Mouse (Mus musculus) embryonic facial prominence, embryonic 10.5 days (tissue): ENCODE data around the gene Il13. TPM values are rescaled to one million over a fixed set of nuclear protein-coding genes. Genes with fewer than 3 reads are reported as not detected.

ENCODE experiments used
- DNase-seq: peaks from one replicate; pipeline ENCODE4 v3.0.0-alpha.2; 2017; ENCODE audit warnings: low spot score
- H3K27ac ChIP-seq: fragments of 300-500 bp; sonication (generic); replicated peaks from 2 replicates; pipeline ENCODE4 v1.5.1; 2016; ENCODE audit warnings: mild to moderate bottlenecking
- H3K27me3 ChIP-seq: fragments of 300-500 bp; sonication (generic); replicated peaks from 2 replicates; pipeline ENCODE4 v1.6.1; 2016; ENCODE audit warnings: low read depth, mild to moderate bottlenecking; ENCODE audit not compliant: poor library complexity, severe bottlenecking
- H3K36me3 ChIP-seq: fragments of 300-500 bp; sonication (generic); replicated peaks from 2 replicates; pipeline ENCODE4 v1.6.1; 2016; ENCODE audit warnings: mild to moderate bottlenecking, moderate library complexity
- H3K4me1 ChIP-seq: fragments of 300-500 bp; sonication (generic); 2 replicates; pipeline ENCODE4 v1.6.1; 2016
- H3K4me3 ChIP-seq: fragments of 300-500 bp; sonication (generic); 2 replicates; pipeline ENCODE4 v1.5.1; 2016; ENCODE audit warnings: mild to moderate bottlenecking, moderate library complexity
- H3K9me3 ChIP-seq: fragments of 300-500 bp; sonication (generic); 2 replicates; pipeline ENCODE4 v1.6.1; 2016; ENCODE audit warnings: mild to moderate bottlenecking
- WGBS: fragments of 180-500 bp; shearing (Covaris S2); methylation state at CpG from one replicate; pipeline ENCODE4 v1.1.7; 2016; 5-methylcytosine and 5-hydroxymethylcytosine counted together
- polyA plus RNA-seq: library from polyadenylated mRNA; unstranded; fragments of >200 nt; fragmentation: Nextera tagmentation; extraction: Ambion mirVana; gene quantifications from 2 replicates; pipeline ENCODE4 v1.2.1, GENCODE M21; 2016

The Il13 gene
- polyA plus RNA-seq, 1 experiment from 2014 or later, result not detected

DNA sequence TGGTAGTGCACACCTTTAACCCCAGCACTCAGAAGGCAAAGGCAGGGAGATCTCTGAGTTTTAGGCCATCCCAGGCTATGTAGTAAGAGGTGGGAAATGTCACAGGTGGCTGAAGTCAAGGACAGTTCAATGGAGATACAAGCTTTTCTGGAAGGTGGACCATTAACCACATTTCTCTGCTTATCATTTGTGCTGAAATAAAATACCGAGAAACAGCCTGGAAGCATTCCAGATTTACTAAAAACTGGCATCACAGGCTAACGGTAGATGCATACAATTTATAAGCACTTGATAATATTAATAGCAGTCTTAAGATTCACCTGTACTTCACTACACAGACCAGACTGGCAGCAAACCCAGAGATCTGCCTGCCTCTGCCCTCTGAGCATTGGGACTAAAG, 17.9 kb upstream of the Il13 start:
- H3K4me3 ChIP-seq, result no peak overlapping the region
- H3K4me1 ChIP-seq, result no peaks in the 10 kb centered on the region
- H3K27ac ChIP-seq, result no peak overlapping the region
- 97% methylated on average over 2 of the region's 2 CpGs for WGBS
- H3K36me3 ChIP-seq, result peaks cover 66% of the 10 kb centered on the region
- H3K27me3 ChIP-seq, result no peaks in the 10 kb centered on the region
- DNase-seq, result no peak
- H3K9me3 ChIP-seq, result no peaks in the 10 kb centered on the region

DNA sequence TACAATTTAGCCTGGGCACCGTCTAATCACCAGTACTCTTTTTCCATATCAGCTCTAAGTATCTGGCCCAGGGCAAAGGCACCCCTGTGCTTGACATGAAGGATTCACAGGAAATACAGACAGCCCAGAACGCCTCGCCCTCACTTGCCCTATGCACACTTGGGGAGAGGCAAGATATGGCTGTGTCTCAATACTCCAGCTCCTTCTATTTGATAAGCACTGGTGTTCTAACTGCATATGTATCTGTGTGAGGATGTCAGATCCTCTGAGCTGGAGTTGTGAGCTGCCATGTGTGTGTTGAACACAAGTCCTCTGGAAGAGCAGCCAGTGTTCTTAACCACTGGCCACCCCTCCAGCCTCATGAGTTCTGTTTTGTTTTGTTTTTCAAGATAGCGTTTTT, 16.9 kb upstream of the Il13 start:
- Histone ChIP-seq H3K27me3 (no peaks in the 10 kb centered on the region), H3K9me3 (no peaks in the 10 kb centered on the region), H3K36me3 (peaks cover 66% of the 10 kb centered on the region), H3K4me3 (no peak overlapping the region), H3K27ac (no peak overlapping the region), H3K4me1 (no peaks in the 10 kb centered on the region)
- WGBS, result 90% methylated on average over 4 of the region's 4 CpGs
- DNase-seq, result no peak

DNA sequence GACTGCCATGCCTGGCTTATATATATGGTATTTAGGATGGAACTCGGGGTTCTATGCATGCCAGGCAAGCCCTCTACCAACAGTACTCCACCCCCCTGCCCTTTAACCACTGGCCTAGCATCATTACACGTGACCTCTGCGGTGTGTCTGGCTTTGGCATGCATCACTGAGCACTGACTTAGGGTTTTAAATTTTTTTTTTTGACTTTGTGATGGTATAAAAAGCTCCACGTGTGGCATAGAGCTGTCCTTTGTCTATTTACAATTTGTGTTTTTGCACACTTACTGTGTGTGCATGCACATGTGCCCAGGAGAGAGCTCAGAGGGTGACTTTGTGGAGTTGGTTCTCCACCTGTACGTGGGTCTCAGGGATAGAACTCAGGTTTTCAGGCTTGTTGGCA, 9.5 kb upstream of the Il13 start:
- Histone ChIP-seq H3K36me3 (0 out of 2 replicates have a peak, but pooled peaks cover 7% of the 10 kb centered on the region), H3K4me3 (no peak overlapping the region), H3K27ac (no peak overlapping the region), H3K9me3 (no peaks in the 10 kb centered on the region), H3K4me1 (no peaks in the 10 kb centered on the region), H3K27me3 (no peaks in the 10 kb centered on the region)
- DNase-seq, result no peak
- WGBS, result 81% methylated on average over 5 of the region's 5 CpGs

DNA sequence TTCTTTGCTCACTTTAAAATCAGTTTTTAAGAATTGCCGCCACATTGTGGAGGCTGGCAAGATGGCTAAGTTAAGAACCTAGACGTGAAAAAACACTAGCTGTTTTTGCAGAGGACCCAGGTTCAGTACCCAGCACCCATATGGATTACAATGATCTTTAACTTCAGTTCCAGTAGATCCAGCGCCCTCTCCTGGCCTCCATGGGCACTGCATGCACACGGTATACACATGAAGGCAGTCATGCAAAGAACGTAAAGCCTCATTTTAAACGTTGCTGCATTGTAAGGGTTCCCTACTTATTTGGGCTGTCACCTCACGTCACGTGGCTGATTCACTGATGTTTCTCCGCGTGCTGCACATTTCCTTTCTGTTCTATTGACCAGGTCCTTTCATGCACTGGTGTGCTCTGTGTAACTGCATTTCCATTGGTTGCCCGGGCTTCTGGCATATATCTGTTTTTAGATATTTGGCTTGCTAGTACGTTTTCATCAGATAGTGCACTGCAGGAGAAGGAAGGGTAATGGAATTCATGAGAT, 8.3 kb upstream of the Il13 start:
- no peaks in the 10 kb centered on the region for H3K36me3 ChIP-seq
- no peak overlapping the region for H3K4me3 ChIP-seq
- H3K27me3 ChIP-seq, result peaks cover 1% of the 10 kb centered on the region
- DNase-seq, result no peak
- no peaks in the 10 kb centered on the region for H3K4me1 ChIP-seq
- WGBS, result 81% methylated on average over 12 of the region's 12 CpGs
- H3K9me3 ChIP-seq, result no peaks in the 10 kb centered on the region
- no peak overlapping the region for H3K27ac ChIP-seq

DNA sequence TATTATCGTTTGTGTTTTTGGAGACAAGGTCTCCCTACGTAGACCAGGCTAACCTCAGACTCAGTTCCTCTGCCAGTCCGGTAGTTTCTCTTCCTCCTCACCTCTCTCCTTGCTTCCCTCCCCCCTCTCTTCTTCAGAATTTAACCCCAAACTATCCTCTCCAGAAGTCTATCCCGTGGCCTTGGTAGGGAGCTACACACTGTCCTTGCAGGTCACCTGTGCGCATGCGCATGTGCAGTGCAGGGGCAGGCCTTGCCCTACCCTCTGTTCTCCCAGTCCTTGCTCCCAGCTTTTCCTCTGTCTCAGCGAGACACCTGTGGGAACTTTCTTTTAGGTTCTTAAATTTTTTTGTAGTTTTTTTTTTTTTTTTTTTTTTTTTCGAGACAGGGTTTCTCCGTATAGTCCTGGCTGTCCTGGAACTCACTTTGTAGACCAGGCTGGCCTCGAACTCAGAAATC, 3.3 kb upstream of the Il13 start:
- WGBS, result 75% methylated on average over 10 of the region's 10 CpGs
- H3K4me1 ChIP-seq, result peaks cover 25% of the 10 kb centered on the region
- H3K36me3 ChIP-seq, result no peaks in the 10 kb centered on the region
- no peak overlapping the region for H3K27ac ChIP-seq
- no peak overlapping the region for H3K4me3 ChIP-seq
- no peak for DNase-seq
- no peaks in the 10 kb centered on the region for H3K9me3 ChIP-seq
- peaks cover 47% of the 10 kb centered on the region for H3K27me3 ChIP-seq

DNA sequence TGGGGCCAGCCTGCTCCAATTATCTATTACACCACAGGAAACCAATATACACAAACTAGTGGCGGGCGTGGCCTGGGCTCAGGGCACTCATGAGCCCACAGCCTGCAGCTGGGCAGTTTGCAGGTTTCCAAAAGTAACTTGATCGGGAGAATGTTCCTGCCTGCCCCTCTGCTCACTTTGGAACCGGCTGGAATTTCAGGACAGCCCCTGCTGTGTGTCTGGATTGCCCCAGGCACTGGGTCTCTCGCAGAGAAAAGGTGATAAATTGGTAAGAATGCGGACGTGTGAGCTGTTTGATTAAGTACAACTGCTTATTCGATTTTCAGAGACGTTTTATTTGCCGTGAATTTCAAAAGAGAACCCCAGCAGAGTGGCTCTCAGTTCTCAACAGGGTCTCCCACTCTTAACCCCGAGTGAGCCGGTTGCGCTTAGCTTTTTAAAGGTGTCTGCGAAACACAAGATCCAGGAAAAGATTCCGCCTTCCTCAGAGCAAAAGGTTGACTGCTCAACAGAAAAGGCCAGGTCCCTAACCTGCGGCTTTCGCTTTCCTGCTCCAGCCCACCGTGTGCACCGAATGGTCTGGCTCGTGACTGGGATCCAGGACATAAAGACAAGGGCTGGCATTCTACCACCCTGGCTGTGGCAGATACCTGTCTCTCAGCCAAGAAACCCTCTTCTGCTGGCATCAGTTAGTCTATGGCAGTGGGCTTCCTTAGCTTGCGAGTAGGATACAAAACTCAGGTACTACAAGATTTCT, 2.7 kb upstream of the Il13 start:
- no peak overlapping the region for H3K27ac ChIP-seq

DNA sequence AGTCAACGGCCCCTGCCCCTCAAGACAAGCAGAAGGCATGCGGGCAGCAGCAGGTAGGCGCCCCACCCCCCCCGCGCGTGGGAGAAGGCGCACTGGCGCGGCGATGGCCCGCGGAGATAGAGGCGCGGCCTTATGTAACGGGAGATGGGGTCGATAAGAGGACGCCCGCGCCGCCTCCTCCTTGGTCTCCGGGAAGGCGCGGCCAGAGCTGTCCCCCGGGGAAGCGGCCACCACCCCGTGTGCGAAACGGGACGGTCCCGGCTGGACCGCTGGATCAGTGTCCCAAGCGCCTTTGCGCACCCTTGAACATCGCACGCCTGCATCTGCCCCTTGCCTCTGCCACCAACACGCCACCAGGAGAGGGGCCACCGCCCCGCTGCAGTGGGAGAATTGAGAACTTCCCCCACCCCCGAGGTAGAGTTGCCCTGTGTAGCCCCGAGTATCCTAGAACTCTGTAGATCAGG, 1.7 kb upstream of the Il13 start:
- WGBS, result 1% methylated on average over 40 of the region's 40 CpGs
- Histone ChIP-seq H3K4me1 (peaks cover 28% of the 10 kb centered on the region), H3K27me3 (peaks cover 47% of the 10 kb centered on the region), H3K9me3 (no peaks in the 10 kb centered on the region), H3K27ac (peak overlapping the region; percentile 63), H3K4me3 (peak overlapping the region; percentile 59), H3K36me3 (no peaks in the 10 kb centered on the region)
- peak; percentile 45 for DNase-seq

More for the DNA sequence above, 2.7 kb upstream of the Il13 start:
- DNase-seq, result peak; percentile 66
- WGBS, result 14% methylated on average over 21 of the region's 21 CpGs
- Histone ChIP-seq H3K4me1 (peaks cover 25% of the 10 kb centered on the region), H3K9me3 (no peaks in the 10 kb centered on the region), H3K27me3 (peaks cover 47% of the 10 kb centered on the region), H3K36me3 (no peaks in the 10 kb centered on the region), H3K4me3 (peak overlapping the region; percentile 31; the same call in 1 of the 2 replicates)

DNA sequence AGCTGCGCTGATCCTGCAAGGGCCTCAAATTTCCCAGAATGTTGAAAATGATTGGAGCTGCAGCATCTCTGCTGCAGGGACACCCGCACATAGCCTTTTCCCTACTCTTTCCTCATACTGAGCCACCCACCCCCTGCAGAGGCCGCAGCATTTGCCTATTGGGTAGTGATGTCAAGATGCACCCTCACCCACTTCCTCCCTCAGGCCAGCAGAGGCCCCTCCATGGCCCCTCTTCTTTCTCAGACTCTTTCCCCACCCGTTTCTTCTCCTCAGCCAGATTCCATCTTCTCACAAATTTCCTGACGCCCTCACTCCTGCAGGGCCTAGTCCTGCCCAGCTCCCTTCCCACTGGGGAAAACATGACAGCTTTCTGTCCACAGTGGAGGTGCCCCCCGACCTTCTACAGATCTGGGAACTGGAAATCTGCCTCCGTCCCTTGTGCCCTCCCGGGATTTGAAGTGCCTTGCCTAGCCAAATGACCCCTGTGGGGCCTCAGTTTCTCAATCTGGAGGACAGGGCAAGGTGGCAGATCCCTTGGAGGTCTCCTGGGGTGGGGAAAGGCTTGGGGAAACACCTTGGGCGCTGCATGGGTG, 1.2 kb upstream of the Il13 start:
- Histone ChIP-seq H3K4me3 (peak overlapping the region; percentile 59), H3K36me3 (no peaks in the 10 kb centered on the region), H3K27ac (peak overlapping the region; percentile 63), H3K9me3 (no peaks in the 10 kb centered on the region), H3K4me1 (peaks cover 28% of the 10 kb centered on the region), H3K27me3 (peaks cover 47% of the 10 kb centered on the region)
- WGBS, result 37% methylated on average over 9 of the region's 9 CpGs
- no peak for DNase-seq

DNA sequence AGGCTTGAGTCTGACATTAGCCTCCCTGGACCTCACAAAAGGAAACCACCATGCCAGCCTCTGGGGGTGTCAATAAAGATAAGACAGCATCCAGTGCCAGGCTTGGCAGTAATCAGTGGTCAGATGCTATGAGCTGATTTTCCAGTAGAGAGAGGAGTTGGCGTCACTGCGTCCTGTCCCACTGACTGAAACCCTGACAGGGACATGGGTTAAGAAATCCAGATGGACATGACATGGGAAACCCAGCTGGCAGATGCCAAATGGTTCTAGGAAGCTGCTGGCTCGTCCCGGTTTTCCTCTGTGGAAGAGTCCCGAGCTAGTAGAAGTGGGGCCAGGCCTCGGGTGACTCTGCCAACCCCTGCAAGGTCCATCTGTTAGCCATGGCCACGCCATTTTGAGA, 858 bp downstream of the Il13 start:
- peaks cover 47% of the 10 kb centered on the region for H3K27me3 ChIP-seq
- no peaks in the 10 kb centered on the region for H3K9me3 ChIP-seq
- H3K27ac ChIP-seq, result no peak overlapping the region
- no peaks in the 10 kb centered on the region for H3K36me3 ChIP-seq
- DNase-seq, result no peak
- 91% methylated on average over 7 of the region's 7 CpGs for WGBS
- H3K4me3 ChIP-seq, result no peak overlapping the region
- H3K4me1 ChIP-seq, result peaks cover 28% of the 10 kb centered on the region

DNA sequence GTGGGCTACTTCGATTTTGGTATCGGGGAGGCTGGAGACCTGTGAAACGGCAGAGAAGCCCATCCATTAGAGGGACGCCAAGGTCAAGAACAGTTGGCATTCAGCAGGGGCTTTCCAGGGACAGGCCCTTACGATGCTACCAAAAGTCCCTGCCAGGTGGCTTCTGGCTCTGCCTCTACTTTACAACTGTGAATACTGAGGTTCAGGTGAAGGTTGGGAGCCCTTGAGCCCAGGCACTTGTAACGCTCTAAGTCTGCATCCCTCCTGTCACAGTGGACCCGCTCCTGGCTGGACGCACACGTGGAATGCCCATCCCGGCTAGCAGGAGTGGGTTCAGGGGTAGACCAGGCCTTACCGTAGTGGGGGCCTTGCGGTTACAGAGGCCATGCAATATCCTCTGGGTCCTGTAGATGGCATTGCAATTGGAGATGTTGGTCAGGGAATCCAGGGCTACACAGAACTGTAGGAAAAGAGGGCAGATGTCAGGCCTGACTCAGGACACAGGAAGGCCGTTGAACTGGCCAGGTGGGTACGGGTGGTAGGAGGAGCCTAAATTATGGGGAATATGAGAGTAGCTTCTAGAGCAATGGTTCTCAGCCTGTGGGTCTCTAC, 2.3 kb downstream of the Il13 start:
- H3K4me1 ChIP-seq, result peaks cover 24% of the 10 kb centered on the region
- H3K27ac ChIP-seq, result no peak overlapping the region
- H3K36me3 ChIP-seq, result no peaks in the 10 kb centered on the region
- no peak overlapping the region for H3K4me3 ChIP-seq
- DNase-seq, result peak; percentile 25
- peaks cover 44% of the 10 kb centered on the region for H3K27me3 ChIP-seq
- H3K9me3 ChIP-seq, result no peaks in the 10 kb centered on the region
- WGBS, result 68% methylated on average over 14 of the region's 14 CpGs

DNA sequence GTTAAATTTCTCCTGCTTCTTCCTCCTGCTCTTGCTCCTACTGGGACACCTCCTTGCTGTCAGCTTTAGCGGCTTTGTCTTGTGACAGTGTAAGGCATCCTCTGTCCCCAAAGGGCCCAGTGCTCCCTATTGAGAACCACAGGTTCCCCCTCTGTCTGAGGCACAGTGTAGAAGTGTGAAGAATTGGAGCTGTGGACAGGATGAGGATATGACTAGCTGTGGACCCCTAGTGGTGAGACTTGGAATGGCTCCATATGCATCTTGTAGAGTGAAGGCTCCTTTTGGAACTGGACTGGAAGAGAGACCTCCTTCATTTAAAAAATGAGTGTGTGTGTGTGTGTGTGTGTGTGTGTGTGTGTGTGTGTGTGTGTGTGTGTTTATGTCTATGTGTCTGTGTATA, 6.6 kb downstream of the Il13 start:
- 10% methylated on average over 1 of the region's 1 CpGs for WGBS

DNA sequence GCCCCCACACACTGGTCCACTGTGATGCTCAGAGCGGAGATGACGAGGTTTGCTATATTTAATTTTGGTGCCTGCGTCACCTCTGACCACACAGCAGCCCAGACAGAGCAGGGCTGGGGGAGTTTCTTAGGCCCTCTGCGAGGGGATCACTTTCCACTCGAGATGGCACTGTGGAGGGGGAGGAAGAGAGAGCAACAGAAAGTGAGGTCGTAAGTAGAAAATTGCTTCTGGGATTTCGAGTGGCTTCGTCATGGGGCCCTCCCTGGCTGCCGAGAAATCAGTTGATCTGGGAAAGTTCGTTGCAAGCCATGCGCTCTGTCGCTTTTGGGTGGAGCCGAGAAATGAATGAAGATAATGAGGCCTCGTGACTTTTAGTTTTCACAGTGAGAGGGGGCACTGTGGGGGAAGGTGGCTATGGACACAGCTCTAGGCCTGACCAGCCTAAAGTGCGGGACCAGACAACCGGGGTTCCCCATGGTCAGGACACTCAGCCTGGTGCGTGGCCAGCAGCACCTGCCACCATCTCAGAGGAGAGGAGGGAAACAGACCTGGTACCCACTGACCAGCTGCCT, 7.6 kb downstream of the Il13 start:
- no peak for DNase-seq
- Histone ChIP-seq H3K36me3 (no peaks in the 10 kb centered on the region), H3K4me1 (peaks cover 2% of the 10 kb centered on the region; the same call in 1 of the 2 replicates), H3K9me3 (no peaks in the 10 kb centered on the region; the same call in 1 of the 2 replicates), H3K4me3 (no peak overlapping the region), H3K27ac (no peak overlapping the region), H3K27me3 (peaks cover 4% of the 10 kb centered on the region; the same call in 1 of the 2 replicates)
- 77% methylated on average over 17 of the region's 17 CpGs for WGBS

More for the DNA sequence above, 6.6 kb downstream of the Il13 start:
- H3K9me3 ChIP-seq, result no peaks in the 10 kb centered on the region; the same call in 1 of the 2 replicates
- H3K4me1 ChIP-seq, result peaks cover 3% of the 10 kb centered on the region; the same call in 1 of the 2 replicates
- no peaks in the 10 kb centered on the region for H3K36me3 ChIP-seq
- no peak overlapping the region for H3K4me3 ChIP-seq
- H3K27me3 ChIP-seq, result peaks cover 5% of the 10 kb centered on the region; the same call in 1 of the 2 replicates
- H3K27ac ChIP-seq, result no peak overlapping the region
- DNase-seq, result peak; percentile 77
